Mouse (Mus musculus) MEL (cell line): ENCODE data around the gene Nme9. TPM values are rescaled to one million over a fixed set of nuclear protein-coding genes. Genes with fewer than 3 reads are reported as not detected.

Source experiments
- DNase-seq: peaks from one replicate; pipeline ENCODE4 v3.0.0; 2011; ENCODE audit warnings: low read depth, low spot score
- H3K27ac ChIP-seq: 2 replicates; pipeline ENCODE4 v1.5.1; 2012; ENCODE audit warnings: low read depth, mild to moderate bottlenecking, control low read depth, low read length, moderate library complexity; ENCODE audit not compliant: control insufficient read depth
- H3K27me3 ChIP-seq, 2 experiments: fragments of 150-350 bp in 1 of 2; sonication (generic) in 1 of 2; 2 replicates each; pipeline ENCODE4 v1.6.1; 2012; ENCODE audit warnings: low read length in 2 of 2, mild to moderate bottlenecking in 2 of 2, improper control_type of control experiment in 1 of 2, moderate library complexity in 1 of 2; ENCODE audit not compliant: insufficient read depth in 2 of 2, control insufficient read depth in 1 of 2
- H3K36me3 ChIP-seq, 2 experiments: 2 replicates each; pipeline ENCODE4 v1.6.1; 2012 to 2014; ENCODE audit warnings: low read length in 2 of 2, improper control_type of control experiment in 1 of 2, inconsistent platforms in 1 of 2, mild to moderate bottlenecking in 1 of 2; ENCODE audit not compliant: insufficient read depth in 2 of 2, control insufficient read depth in 1 of 2
- H3K4me1 ChIP-seq, 2 experiments: fragments of 150-350 bp in 1 of 2; sonication (generic) in 1 of 2; 2 replicates each; pipeline ENCODE4 v1.6.1; 2012; ENCODE audit warnings: low read length in 2 of 2, improper control_type of control experiment in 1 of 2, mild to moderate bottlenecking in 1 of 2; ENCODE audit not compliant: insufficient read depth in 2 of 2, control insufficient read depth in 1 of 2
- H3K4me3 ChIP-seq, 2 experiments: fragments of 150-350 bp in 1 of 2; sonication (generic) in 1 of 2; 2 replicates each; pipeline ENCODE4 v1.5.1; 2012; ENCODE audit warnings: low read depth in 2 of 2, low read length in 2 of 2, mild to moderate bottlenecking in 2 of 2, moderate library complexity in 2 of 2, control low read depth in 1 of 2, improper control_type of control experiment in 1 of 2; ENCODE audit not compliant: control insufficient read depth in 1 of 2, insufficient read depth in 1 of 2
- H3K79me2 ChIP-seq: 2 replicates; pipeline ENCODE4 v1.6.1; 2012; ENCODE audit warnings: mild to moderate bottlenecking, low read length, moderate library complexity; ENCODE audit not compliant: control insufficient read depth, poor library complexity, insufficient read depth
- H3K9ac ChIP-seq: 2 replicates; pipeline ENCODE4 v1.6.1; 2012; ENCODE audit warnings: low read depth, mild to moderate bottlenecking, control low read depth, low read length, moderate library complexity; ENCODE audit not compliant: control insufficient read depth, poor library complexity, severe bottlenecking
- H3K9me3 ChIP-seq: fragments of 150-350 bp; sonication (generic); replicated peaks from 2 replicates; pipeline ENCODE4 v1.6.1; 2012; ENCODE audit warnings: mild to moderate bottlenecking, low read length, improper control_type of control experiment, moderate library complexity; ENCODE audit not compliant: insufficient read depth
- CHD2 ChIP-seq: IDR thresholded peaks from 2 replicates; pipeline ENCODE4 v1.6.1; 2011; ENCODE audit warnings: low read length, improper control_type of control experiment
- MAFK ChIP-seq: IDR thresholded peaks from 2 replicates; pipeline ENCODE4 v1.6.1; 2011; ENCODE audit warnings: low read depth, mild to moderate bottlenecking, low read length, improper control_type of control experiment, borderline replicate concordance
- NELFE ChIP-seq: IDR thresholded peaks from 2 replicates; pipeline ENCODE4 v1.6.1; 2011; ENCODE audit warnings: low read depth, low read length, improper control_type of control experiment
- RAD21 ChIP-seq: IDR thresholded peaks from 2 replicates; pipeline ENCODE4 v1.6.1; 2011; ENCODE audit warnings: mild to moderate bottlenecking, low read depth, low read length, improper control_type of control experiment
- TAL1 ChIP-seq: IDR thresholded peaks from 2 replicates; pipeline ENCODE4 v1.6.1; 2012; ENCODE audit warnings: mild to moderate bottlenecking, inconsistent platforms, low read length, moderate library complexity, mixed read lengths
- TCF12 ChIP-seq: IDR thresholded peaks from 2 replicates; pipeline ENCODE4 v1.6.1; 2014; ENCODE audit warnings: low read depth, mild to moderate bottlenecking, inconsistent platforms, low read length, improper control_type of control experiment, moderate library complexity
- USF1 ChIP-seq: IDR thresholded peaks from 2 replicates; pipeline ENCODE4 v1.6.1; 2014; ENCODE audit warnings: low read depth, mild to moderate bottlenecking, inconsistent platforms, low read length, improper control_type of control experiment, moderate library complexity
- USF2 ChIP-seq, 2 experiments: IDR thresholded peaks; 2 replicates each; pipeline ENCODE4 v1.6.1; 2011 to 2012; ENCODE audit warnings: improper control_type of control experiment in 2 of 2, low read length in 2 of 2, borderline replicate concordance in 1 of 2, inconsistent platforms in 1 of 2, low read depth in 1 of 2, mild to moderate bottlenecking in 1 of 2; ENCODE audit not compliant: insufficient read depth in 1 of 2
- ZC3H11A ChIP-seq: IDR thresholded peaks from 2 replicates; pipeline ENCODE4 v1.6.1; 2012; ENCODE audit warnings: low read depth, mild to moderate bottlenecking, inconsistent platforms, low read length, improper control_type of control experiment
- ZKSCAN1 ChIP-seq: IDR thresholded peaks from 2 replicates; pipeline ENCODE4 v1.6.1; 2012; ENCODE audit warnings: low read depth, mild to moderate bottlenecking, inconsistent platforms, low read length, improper control_type of control experiment, moderate library complexity
- polyA plus RNA-seq, 2 experiments: library from polyadenylated mRNA; stranded (reverse) in 1 of 2; unstranded in 1 of 2; fragments of >175 nt in 1 of 2; fragments of >200 nt in 1 of 2; gene quantifications; 2 replicates each; pipeline versions ENCODE4 v1.2.1 to v1.2.4; 2012; ENCODE audit warnings: low replicate concordance in 2 of 2, low read depth in 1 of 2; ENCODE audit not compliant: insufficient read length in 2 of 2, insufficient read depth in 1 of 2, missing spikeins in 1 of 2
- total RNA-seq: library from RNA; depleted of rRNA; stranded (reverse); fragments of 300-350 nt; gene quantifications from 2 replicates; pipeline ENCODE4 v1.2.3, GENCODE M21; 2012

Gene Nme9
- total and polyA plus RNA-seq, 3 experiments: 0.40 to 0.92 TPM; not detected in 1

GRCm38 (mm10) chr9:99416809-99417208 is 34.5 kb upstream of the Nme9 start:
- Histone ChIP-seq H3K27me3 (peaks cover 0 to 6% of the 10 kb centered on the region in 2 experiments; a peak in 2 of 4 replicates), H3K9ac (no peak overlapping the region), H3K27ac (no peak overlapping the region), H3K4me1 (no peaks in the 10 kb centered on the region), H3K9me3 (no peaks in the 10 kb centered on the region), H3K36me3 (no peaks in the 10 kb centered on the region), H3K79me2 (no peaks in the 10 kb centered on the region), H3K4me3 (no peak overlapping the region)
- DNase-seq: no peak
- no peak for TF ChIP-seq ZKSCAN1

DNA sequence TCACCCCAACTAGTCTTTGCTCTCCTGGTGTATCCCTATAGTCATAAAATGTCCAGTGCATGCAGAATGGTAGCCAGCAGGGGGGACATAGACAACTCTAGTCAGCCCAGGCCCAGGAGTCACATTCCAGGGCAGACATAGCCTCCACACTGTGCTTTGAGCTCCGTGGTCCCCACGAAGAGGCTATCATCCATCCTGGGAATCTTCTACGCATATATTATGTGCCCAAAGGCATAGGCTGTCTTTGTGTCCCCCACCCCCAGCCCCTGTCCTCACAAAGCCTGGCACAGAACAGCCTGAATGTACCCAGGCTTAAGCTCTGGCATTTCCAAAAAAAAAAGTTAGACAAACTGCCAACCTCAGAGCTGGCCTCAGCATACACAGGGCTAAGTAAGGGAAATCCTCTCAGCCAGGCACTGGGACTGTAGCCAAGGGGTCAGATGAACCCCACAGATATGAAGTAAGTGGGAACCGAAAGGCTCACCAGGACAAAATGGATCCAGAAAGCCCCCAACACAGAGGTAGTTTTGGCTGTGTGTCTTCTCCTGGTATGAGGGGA is 33.9 kb upstream of the Nme9 start:
- TF ChIP-seq NELFE (no peak), TCF12 (no peak), RAD21 (no peak)
- Histone ChIP-seq H3K9me3 (no peaks in the 10 kb centered on the region), H3K4me3 (no peak overlapping the region), H3K4me1 (no peaks in the 10 kb centered on the region), H3K79me2 (no peaks in the 10 kb centered on the region), H3K9ac (no peak overlapping the region), H3K27me3 (peaks cover 0 to 9% of the 10 kb centered on the region in 2 experiments; a peak in 3 of 4 replicates), H3K36me3 (no peaks in the 10 kb centered on the region), H3K27ac (no peak overlapping the region)
- no peak for DNase-seq

DNA sequence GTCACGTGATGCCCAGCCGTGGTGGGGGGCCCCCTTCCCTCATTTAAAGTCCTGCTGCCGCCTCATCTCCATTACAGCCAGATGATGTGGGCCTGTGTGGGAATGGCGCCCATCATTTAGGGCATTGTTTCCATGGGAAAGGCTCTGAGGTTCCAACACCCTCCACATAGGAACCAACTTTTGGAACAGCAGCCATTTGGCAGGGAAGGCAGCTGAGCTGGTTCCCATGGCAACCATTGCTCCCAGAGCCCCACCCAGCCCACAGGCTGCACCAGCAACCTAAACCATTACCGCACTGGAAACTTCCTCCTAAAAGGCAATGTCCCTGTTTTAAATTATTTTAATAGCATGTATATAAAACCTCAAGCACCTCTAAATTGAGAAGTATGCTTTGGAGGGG is 32.9 kb upstream of the Nme9 start:
- no peak overlapping the region for H3K27ac ChIP-seq

More for the DNA sequence above, 32.9 kb upstream of the Nme9 start:
- H3K9ac ChIP-seq: no peak overlapping the region
- H3K27me3 ChIP-seq: peaks cover 0 to 13% of the 10 kb centered on the region in 2 experiments; a peak in 3 of 4 replicates
- no peaks in the 10 kb centered on the region for H3K79me2 ChIP-seq
- H3K36me3 ChIP-seq: no peaks in the 10 kb centered on the region
- TF ChIP-seq CHD2: no peak
- TF ChIP-seq ZC3H11A: no peak
- TF ChIP-seq USF1: no peak
- no peak for TF ChIP-seq RAD21
- TF ChIP-seq ZKSCAN1: no peak
- TF ChIP-seq USF2 (IDR thresholded peaks at IDR 0.05; ENCODE audit: borderline replicate concordance in 1 of 2, insufficient read depth in 1 of 2, low read depth in 1 of 2, low read length in 2 of 2): no peak
- TF ChIP-seq MAFK: no peak
- no peak for TF ChIP-seq TAL1
- no peak for TF ChIP-seq TCF12
- no peaks in the 10 kb centered on the region for H3K4me1 ChIP-seq
- H3K4me3 ChIP-seq: no peak overlapping the region
- DNase-seq: no peak
- H3K9me3 ChIP-seq: no peaks in the 10 kb centered on the region
